In the genomic region with DNA sequence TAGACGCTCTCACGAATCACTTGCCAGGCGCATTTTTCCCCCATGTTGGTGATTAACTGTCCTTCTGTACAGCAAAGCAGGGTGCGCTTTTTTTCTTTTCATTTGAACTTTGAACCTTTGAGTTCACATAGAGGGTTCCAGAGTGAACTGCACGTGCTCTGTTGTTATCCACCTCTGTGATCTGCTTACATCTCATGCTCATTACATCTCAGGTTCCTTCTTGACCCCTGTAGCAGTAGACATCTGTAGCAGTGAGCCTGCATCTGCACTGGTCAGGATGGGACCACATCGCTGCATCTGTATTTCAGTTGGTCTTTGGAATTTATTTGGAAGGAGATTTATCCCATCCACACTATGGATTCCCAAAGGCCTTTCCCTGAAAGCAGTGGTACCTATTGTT, we compare ENCODE assay signal across 9 mouse cellular contexts.
A peak's percentile ranks its signal among the peaks of the same experiment; 100 is the strongest.
DNase-seq lines count a peak whose midpoint lies in the region; ATAC-seq and TF ChIP-seq lines count a peak whose summit lies in the region.
"Had no signal": no experiment of that assay in that cellular context is flagged by ENCODE, and none has a peak within 500 bp of the region (broad histone marks: within the 10 kb centered on the region; RNA-seq: fewer than 3 reads in every experiment).

No protein-coding gene starts in this region.

- no peak overlapping the region for H3K4me3 ChIP-seq in testis, adult 2 months (ENCODE audit: control insufficient read depth, low read depth, low read length)
- no peak overlapping the region for H3K4me3 ChIP-seq in hindbrain, embryonic 15.5 days
- peak overlapping the region; percentile 3; the same call in 1 of the 2 replicates for H3K4me3 ChIP-seq in limb, embryonic 14.5 days (replicated peaks; ENCODE audit: low read length)
- H3K4me3 ChIP-seq: erythroblast, embryonic 14.5 days had no signal

- no peaks in the 10 kb centered on the region for H3K36me3 ChIP-seq in testis, adult 2 months (ENCODE audit: control insufficient read depth, insufficient read depth, low read length)
- H3K36me3 ChIP-seq in hindbrain, embryonic 15.5 days, result no peaks in the 10 kb centered on the region
- peaks cover 5% of the 10 kb centered on the region; the same call in 1 of the 2 replicates for H3K36me3 ChIP-seq in limb, embryonic 14.5 days (ENCODE audit: control insufficient read depth, insufficient read depth, low read length)

- 38% methylated on average over 6 of the region's 6 CpGs for WGBS in hindbrain, embryonic 15.5 days
- WGBS in limb, embryonic 14.5 days, result 66% methylated on average over 6 of the region's 6 CpGs

- H3K4me2 ChIP-seq in hindbrain, embryonic 15.5 days, result peak overlapping the region; percentile 34
- peak overlapping the region; percentile 52 for H3K4me2 ChIP-seq in limb, embryonic 14.5 days (replicated peaks; ENCODE audit: low read depth, low read length, severe bottlenecking)

- H3K4me1 ChIP-seq in testis, adult 2 months (ENCODE audit: control insufficient read depth, insufficient read depth, low read length), result no peaks in the 10 kb centered on the region
- peaks cover 27% of the 10 kb centered on the region for H3K4me1 ChIP-seq in hindbrain, embryonic 15.5 days (replicated peaks)
- no peaks in the 10 kb centered on the region; the same call in 1 of the 2 replicates for H3K4me1 ChIP-seq in limb, embryonic 14.5 days (ENCODE audit: control insufficient read depth, insufficient read depth, low read length)

- ATAC-seq in hindbrain, embryonic 15.5 days (ENCODE audit: low FRiP score, low read depth), result no peak
- no peak for ATAC-seq in limb, embryonic 14.5 days (ENCODE audit: low FRiP score, low read depth)
- ATAC-seq in CD4-positive, CD25-positive, alpha-beta regulatory T cell, adult 4 months, result no peak

- intact Hi-C loops in left cerebral cortex, postnatal 14 days (cut with DNase I), result loop anchor here (5.0 kb wide), 1 partner anchor 70 kb away; no protein-coding TSS in a partner anchor

- H3K27ac ChIP-seq in testis, adult 2 months (ENCODE audit: control insufficient read depth, insufficient read depth, low read depth, low read length), result peak overlapping the region; percentile 21; the same call in 1 of the 2 replicates
- no peak overlapping the region; the same call in 1 of the 2 replicates for H3K27ac ChIP-seq in hindbrain, embryonic 15.5 days (replicated peaks)
- H3K27ac ChIP-seq in limb, embryonic 14.5 days (replicated peaks; ENCODE audit: low read depth, low read length), result no peak overlapping the region
- H3K27ac ChIP-seq: liver, embryonic 14.5 days had no signal

- TF ChIP-seq POLR2A in testis, adult 2 months (IDR thresholded peaks at IDR 0.05; ENCODE audit: control insufficient read depth, low read depth, low read length), result no peak
- TF ChIP-seq POLR2A in limb, embryonic 14.5 days (IDR thresholded peaks at IDR 0.05; ENCODE audit: borderline replicate concordance, extremely low read depth, insufficient read depth, insufficient read length), result no peak

- no peaks in the 10 kb centered on the region for H3K9me3 ChIP-seq in hindbrain, embryonic 15.5 days
- no peaks in the 10 kb centered on the region for H3K9me3 ChIP-seq in limb, embryonic 14.5 days (ENCODE audit: control insufficient read depth, low read length)

- no peaks in the 10 kb centered on the region for H3K27me3 ChIP-seq in testis, adult 2 months (ENCODE audit: control insufficient read depth, insufficient read depth, low read length)
- no peaks in the 10 kb centered on the region for H3K27me3 ChIP-seq in hindbrain, embryonic 15.5 days
- H3K27me3 ChIP-seq in limb, embryonic 14.5 days (ENCODE audit: control insufficient read depth, insufficient read depth, low read length), result no peaks in the 10 kb centered on the region

- DNase-seq in testis, postnatal 14 days (ENCODE audit: low spot score), result no peak
- DNase-seq in limb, embryonic 14.5 days (ENCODE audit: low spot score), result no peak
- DNase-seq in adrenal gland, postnatal 36 days, result no peak
- no peak for DNase-seq in left cerebral cortex, postnatal 14 days (ENCODE audit: low spot score in 2 of 2)

- no peak overlapping the region for H3K9ac ChIP-seq in hindbrain, embryonic 15.5 days
- H3K9ac ChIP-seq in limb, embryonic 14.5 days (ENCODE audit: low read depth, low read length, severe bottlenecking), result no peak overlapping the region
- H3K9ac ChIP-seq: liver, embryonic 14.5 days had no signal

- no peak for TF ChIP-seq CTCF in testis, adult 2 months (IDR thresholded peaks at IDR 0.05; ENCODE audit: control insufficient read depth, insufficient read depth, insufficient replicate concordance, low read depth, low read length)
